ENCODE assay signal across 10 mouse cellular contexts in genomic region chr14:4726038-4726880, GRCm38 (mm10). TPM values are rescaled to one million over a fixed set of nuclear protein-coding genes. Genes with fewer than 3 reads are reported as not detected.
DNase-seq lines count a peak whose midpoint lies in the region; ATAC-seq and TF ChIP-seq lines count a peak whose summit lies in the region.
"Not testable (repeated sequence)": the region's sequence is repeated elsewhere in the genome, so short reads cannot be mapped to it uniquely, and the experiment has no call there.
"Had no signal": no experiment of that assay in that cellular context is flagged by ENCODE, and none has a peak within 500 bp of the region (broad histone marks: within the 10 kb centered on the region; RNA-seq: fewer than 3 reads in every experiment).

TSS of gene Gm3252 (plus strand) at chr14:4726775.

- WGBS in embryonic facial prominence, embryonic 13.5 days: 2% methylated on average over 13 of the region's 47 CpGs
- WGBS in hindbrain, embryonic 10.5 days: under 1% methylated on average over 18 of the region's 47 CpGs
- WGBS in intestine, embryonic 16.5 days: 2% methylated on average over 6 of the region's 47 CpGs
- 8% methylated on average over 4 of the region's 47 CpGs for WGBS in limb, embryonic 14.5 days
- under 1% methylated on average over 13 of the region's 47 CpGs for WGBS in midbrain, embryonic 13.5 days

- intact Hi-C loops in gastrocnemius, adult 2 months (cut with DNase I): not testable (repeated sequence)

- not testable (repeated sequence) for H3K27me3 ChIP-seq in embryonic facial prominence, embryonic 13.5 days; hindbrain, embryonic 10.5 days (ENCODE audit: insufficient read depth, poor library complexity, severe bottlenecking); intestine, embryonic 16.5 days (replicated peaks; ENCODE audit: control insufficient read depth, insufficient read depth, low read length); limb, embryonic 14.5 days (ENCODE audit: control insufficient read depth, insufficient read depth, low read length); midbrain, embryonic 13.5 days

- not testable (repeated sequence) for H3K27ac ChIP-seq in embryonic facial prominence, embryonic 13.5 days; gastrocnemius, adult 2 months; hindbrain, embryonic 10.5 days; intestine, embryonic 16.5 days (ENCODE audit: low read length); limb, embryonic 14.5 days (replicated peaks; ENCODE audit: low read depth, low read length); midbrain, embryonic 13.5 days

- H3K9me3 ChIP-seq in embryonic facial prominence, embryonic 13.5 days; hindbrain, embryonic 10.5 days; intestine, embryonic 16.5 days (ENCODE audit: control insufficient read depth, low read length); limb, embryonic 14.5 days (ENCODE audit: control insufficient read depth, low read length); midbrain, embryonic 13.5 days: not testable (repeated sequence)

- H3K4me1 ChIP-seq in embryonic facial prominence, embryonic 13.5 days; hindbrain, embryonic 10.5 days (replicated peaks); intestine, embryonic 16.5 days (ENCODE audit: control insufficient read depth, insufficient read depth, low read length); limb, embryonic 14.5 days (ENCODE audit: control insufficient read depth, insufficient read depth, low read length); midbrain, embryonic 13.5 days (replicated peaks): not testable (repeated sequence)

- H3K4me3 ChIP-seq in embryonic facial prominence, embryonic 13.5 days: peak within 1 kb of the TSS; percentile 32
- H3K4me3 ChIP-seq in gastrocnemius, adult 2 months: peak within 1 kb of the TSS; percentile 41
- peak within 1 kb of the TSS; percentile 43 for H3K4me3 ChIP-seq in hindbrain, embryonic 10.5 days
- H3K4me3 ChIP-seq in intestine, embryonic 16.5 days (ENCODE audit: low read length): peak within 1 kb of the TSS; percentile 22; the same call in 1 of the 2 replicates
- H3K4me3 ChIP-seq in limb, embryonic 14.5 days (replicated peaks; ENCODE audit: low read length): peak within 1 kb of the TSS; percentile 17; the same call in 1 of the 2 replicates
- H3K4me3 ChIP-seq in midbrain, embryonic 13.5 days (replicated peaks): peak within 1 kb of the TSS; percentile 33

- H3K9ac ChIP-seq in embryonic facial prominence, embryonic 13.5 days; intestine, embryonic 16.5 days (ENCODE audit: low read depth, low read length); limb, embryonic 14.5 days (ENCODE audit: low read depth, low read length, severe bottlenecking); midbrain, embryonic 13.5 days (replicated peaks): not testable (repeated sequence)

- not testable (repeated sequence) for TF ChIP-seq CTCF in gastrocnemius, adult 2 months (IDR thresholded peaks at IDR 0.05)

- peak within 1 kb of the TSS; percentile 52 for H3K4me2 ChIP-seq in embryonic facial prominence, embryonic 13.5 days
- H3K4me2 ChIP-seq in intestine, embryonic 16.5 days (ENCODE audit: low read depth, low read length): peak within 1 kb of the TSS; percentile 46
- H3K4me2 ChIP-seq in limb, embryonic 14.5 days (replicated peaks; ENCODE audit: low read depth, low read length, severe bottlenecking): peak within 1 kb of the TSS; percentile 39
- peak within 1 kb of the TSS; percentile 51 for H3K4me2 ChIP-seq in midbrain, embryonic 13.5 days (replicated peaks)

- peak; percentile 49 for DNase-seq in ZHBTc4 (ENCODE audit: low read depth, low spot score)
- not testable (repeated sequence) for DNase-seq in gastrocnemius, adult 2 months; limb, embryonic 14.5 days (ENCODE audit: low spot score)
- peak; percentile 2 for DNase-seq in hindbrain, embryonic 10.5 days (ENCODE audit: low spot score)
- DNase-seq in retina, postnatal 1 day: peak; percentile 3

- H3K36me3 ChIP-seq in embryonic facial prominence, embryonic 13.5 days; hindbrain, embryonic 10.5 days; intestine, embryonic 16.5 days (ENCODE audit: control insufficient read depth, insufficient read depth, low read length); limb, embryonic 14.5 days (ENCODE audit: control insufficient read depth, insufficient read depth, low read length); midbrain, embryonic 13.5 days: not testable (repeated sequence)

- ATAC-seq in embryonic facial prominence, embryonic 13.5 days (ENCODE audit: insufficient number of reproducible peaks, insufficient read depth, low FRiP score, low TSS enrichment, low read depth); intestine, embryonic 16.5 days; limb, embryonic 14.5 days (ENCODE audit: low FRiP score, low read depth); midbrain, embryonic 13.5 days: not testable (repeated sequence)

- not testable (repeated sequence) for TF ChIP-seq POLR2A in limb, embryonic 14.5 days (IDR thresholded peaks at IDR 0.05; ENCODE audit: borderline replicate concordance, extremely low read depth, insufficient read depth, insufficient read length)

RNA-seq across cellular contexts. Expression of gene Gm3252, which starts in this region (rescaled TPM):
- 0.39 and 0.43 TPM in 2 replicates for polyA plus RNA-seq in embryonic facial prominence, embryonic 13.5 days (2015; fragmentation: Nextera tagmentation; extraction: Ambion mirVana)
- not detected for total RNA-seq in gastrocnemius, adult 2 months (2021)
- 0.13 and 0.40 TPM in 2 replicates for polyA plus RNA-seq in hindbrain, embryonic 10.5 days (2016; fragmentation: Nextera tagmentation; extraction: Ambion mirVana)
- 0.07 and 0.10 TPM in 2 replicates for polyA plus RNA-seq in intestine, embryonic 16.5 days (2015; fragmentation: Nextera tagmentation; extraction: Ambion mirVana)
- 0.35 and 0.42 TPM in 2 replicates for polyA plus RNA-seq in limb, embryonic 14.5 days (2012; rRNA removed)
- polyA plus RNA-seq in limb, embryonic 14.5 days (2014; fragmentation: Nextera tagmentation; extraction: Ambion mirVana): 0.23 TPM in 1 of 2 replicates, not detected in the other
- polyA plus RNA-seq in midbrain, embryonic 13.5 days (2015; fragmentation: Nextera tagmentation; extraction: Ambion mirVana): 1.7 and 2.5 TPM in 2 replicates
- total RNA-seq: liver, adult 2 months had no signal
- polyA plus RNA-seq: liver, adult 2 months; small intestine, adult 2 months had no signal

Comparison
In these comparisons a context has a peak if more than half of its experiments do, and no peak if none do; other contexts are left out.
1. Peak in DNase-seq and H3K4me3 ChIP-seq in hindbrain, embryonic 10.5 days; RNA of the gene not detected or under 1 TPM.